13 mouse cellular contexts compared by ENCODE assay signal in the genomic region with DNA sequence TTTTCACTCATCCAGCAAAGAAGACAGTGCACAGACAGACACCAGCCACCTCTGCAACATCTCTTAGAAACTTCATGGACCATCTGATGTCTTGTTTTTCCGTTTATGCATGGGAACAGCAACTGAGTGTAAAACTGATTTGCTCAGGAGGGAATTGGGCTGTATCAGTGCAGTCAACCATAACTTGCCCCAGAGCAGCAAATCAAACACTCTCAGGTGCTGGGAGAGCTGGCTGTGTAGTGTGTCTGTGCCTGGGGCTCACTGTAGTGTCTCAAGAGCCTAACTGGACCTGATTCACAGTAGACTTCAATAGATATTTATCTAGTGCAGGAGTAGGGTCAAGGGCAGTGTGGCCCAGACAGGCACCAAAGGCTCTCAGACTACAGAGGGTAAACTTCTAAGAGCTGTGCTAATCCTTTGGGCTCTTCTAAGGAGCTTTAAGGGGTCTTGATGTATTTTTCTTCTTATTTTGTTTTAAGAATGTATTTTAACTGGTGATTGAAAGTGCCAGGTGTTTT. TPM values are rescaled to one million over a fixed set of nuclear protein-coding genes. Genes with fewer than 3 reads are reported as not detected.
"Had no signal": no experiment of that assay in that cellular context is flagged by ENCODE, and none has a peak within 500 bp of the region (broad histone marks: within the 10 kb centered on the region; RNA-seq: fewer than 3 reads in every experiment).

No protein-coding gene starts in this region.

- H3K4me1 ChIP-seq: hindbrain, embryonic 12.5 days; midbrain, embryonic 12.5 days; neural tube, embryonic 13.5 days had no signal

- H3K27me3 ChIP-seq: hindbrain, embryonic 12.5 days; midbrain, embryonic 12.5 days; neural tube, embryonic 13.5 days had no signal

- H3K9ac ChIP-seq: hindbrain, embryonic 12.5 days; midbrain, embryonic 12.5 days; neural tube, embryonic 13.5 days had no signal

- H3K9me3 ChIP-seq: hindbrain, embryonic 12.5 days; limb, embryonic 10.5 days; midbrain, embryonic 12.5 days; neural tube, embryonic 13.5 days had no signal

- H3K4me3 ChIP-seq: hindbrain, embryonic 12.5 days; layer of hippocampus, adult 2 months; limb, embryonic 10.5 days; midbrain, embryonic 12.5 days; neural tube, embryonic 13.5 days had no signal

- ATAC-seq: hindbrain, embryonic 16.5 days; inflammation-experienced regulatory T-cells, adult 6 months; intestine, postnatal 0 days; midbrain, embryonic 16.5 days had no signal

- H3K36me3 ChIP-seq: hindbrain, embryonic 12.5 days; limb, embryonic 10.5 days; midbrain, embryonic 12.5 days; neural tube, embryonic 13.5 days had no signal

- DNase-seq: thymus, adult 18-20 months; thymus, postnatal 14 days had no signal

- H3K4me2 ChIP-seq: hindbrain, embryonic 12.5 days; midbrain, embryonic 12.5 days; neural tube, embryonic 13.5 days had no signal

- H3K27ac ChIP-seq: hindbrain, embryonic 12.5 days; layer of hippocampus, adult 2 months; limb, embryonic 10.5 days; midbrain, embryonic 12.5 days; neural tube, embryonic 13.5 days had no signal

RNA-seq across cellular contexts. Expression of a gene that starts 50.3 kb away (rescaled TPM):
- total RNA-seq: layer of hippocampus, adult 2 months; left cerebral cortex, adult 18-20 months; megakaryocyte-erythroid progenitor cell, adult 5-6 weeks had no signal
